In the genomic region with DNA sequence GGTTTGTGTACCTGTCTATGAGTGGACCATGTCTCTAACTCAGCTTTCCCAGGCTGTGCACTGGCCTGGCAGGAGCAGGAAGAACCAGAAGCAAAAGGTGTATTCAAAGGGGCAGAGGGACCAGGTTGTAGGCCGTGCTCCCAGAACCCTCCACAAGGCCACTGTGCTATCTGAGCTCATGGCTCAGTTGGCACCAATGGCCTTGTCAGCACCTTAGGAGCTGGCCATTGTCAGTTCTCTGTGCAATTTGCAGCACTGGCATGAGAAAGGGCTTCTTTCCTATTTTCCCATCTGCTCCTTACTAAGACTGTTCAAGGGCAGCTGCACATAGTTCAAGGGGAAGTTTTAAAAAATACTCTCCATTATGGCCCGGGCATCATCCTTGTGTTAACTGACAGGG, we compare ENCODE assay signal across 23 mouse cellular contexts.
"Had no signal": no experiment of that assay in that cellular context is flagged by ENCODE, and none has a peak within 500 bp of the region (broad histone marks: within the 10 kb centered on the region; RNA-seq: fewer than 3 reads in every experiment).

No protein-coding gene starts in this region.

- H3K27me3 ChIP-seq: hindbrain, embryonic 12.5 days; intestine, embryonic 15.5 days; limb, embryonic 15.5 days had no signal

- H3K4me2 ChIP-seq: hindbrain, embryonic 12.5 days; hindbrain, embryonic 14.5 days; intestine, embryonic 15.5 days; limb, embryonic 13.5 days; limb, embryonic 15.5 days; liver, embryonic 12.5 days had no signal

- H3K9me3 ChIP-seq: heart, embryonic 10.5 days; hindbrain, embryonic 10.5 days; hindbrain, embryonic 12.5 days; intestine, embryonic 15.5 days; limb, embryonic 13.5 days; limb, embryonic 15.5 days; liver, embryonic 12.5 days had no signal

- H3K27ac ChIP-seq: gastrocnemius, adult 2 months; heart, embryonic 10.5 days; hindbrain, embryonic 10.5 days; hindbrain, embryonic 12.5 days; hindbrain, embryonic 14.5 days; intestine, embryonic 15.5 days; layer of hippocampus, adult 2 months; left cerebral cortex, adult 2 months; limb, embryonic 13.5 days; limb, embryonic 15.5 days; liver, embryonic 12.5 days; liver, embryonic 14.5 days had no signal

- H3K4me3 ChIP-seq: gastrocnemius, adult 2 months; heart, embryonic 10.5 days; hindbrain, embryonic 10.5 days; hindbrain, embryonic 12.5 days; intestine, embryonic 15.5 days; layer of hippocampus, adult 2 months; left cerebral cortex, adult 2 months; limb, embryonic 13.5 days; limb, embryonic 15.5 days; liver, embryonic 12.5 days had no signal

- ATAC-seq: hindbrain, embryonic 16.5 days; inflammation-experienced regulatory T-cells, adult 6 months; intestine, embryonic 15.5 days; intestine, postnatal 0 days; liver, embryonic 12.5 days had no signal

- H3K9ac ChIP-seq: hindbrain, embryonic 12.5 days; hindbrain, embryonic 14.5 days; intestine, embryonic 15.5 days; limb, embryonic 13.5 days; limb, embryonic 15.5 days; liver, embryonic 12.5 days; liver, embryonic 14.5 days had no signal

- DNase-seq: gastrocnemius, adult 2 months; gastrocnemius, postnatal 10 days; gastrocnemius, postnatal 25 days; kidney, adult 18-20 months; kidney, adult 8-10 months; kidney, postnatal 10 days; kidney, postnatal 25 days; kidney, postnatal 4 days; lung, adult 18-20 months had no signal

- H3K36me3 ChIP-seq: heart, embryonic 10.5 days; hindbrain, embryonic 10.5 days; hindbrain, embryonic 12.5 days; intestine, embryonic 15.5 days; limb, embryonic 13.5 days; limb, embryonic 15.5 days; liver, embryonic 12.5 days had no signal

- H3K4me1 ChIP-seq: hindbrain, embryonic 10.5 days; hindbrain, embryonic 12.5 days; intestine, embryonic 15.5 days; limb, embryonic 13.5 days; limb, embryonic 15.5 days; liver, embryonic 12.5 days had no signal
